Mouse (Mus musculus): ENCODE data around the gene Htra3.
A peak's percentile ranks its signal among the peaks of the same experiment; 100 is the strongest.

Gene Htra3

GRCm38 (mm10) chr5:35679256-35680155 is at the start of gene Htra3:
TSS of gene Htra3 (minus strand) at chr5:35679782.
- no peak for DNase-seq (ENCODE audit: low spot score in 2 of 2)

- peak; percentile 72 to 73 for DNase-seq (ENCODE audit: low spot score in 2 of 2)
Measured at GRCm38 (mm10) chr5:35728957-35729460, 49.4 kb upstream of the Htra3 start.

GRCm38 (mm10) chr5:35728344-35728956 is 48.9 kb upstream of the Htra3 start:
- DNase-seq (ENCODE audit: low spot score in 2 of 2), result no peak

GRCm38 (mm10) chr5:35727447-35727846 is 47.9 kb upstream of the Htra3 start:
- no peak for DNase-seq (ENCODE audit: low spot score in 2 of 2)

GRCm38 (mm10) chr5:35725840-35726239 is 46.3 kb upstream of the Htra3 start:
- no peak for DNase-seq (ENCODE audit: low spot score in 2 of 2)

- no peak for DNase-seq (ENCODE audit: low spot score in 2 of 2)
Measured at GRCm38 (mm10) chr5:35723900-35724299, 44.3 kb upstream of the Htra3 start.

GRCm38 (mm10) chr5:35722654-35723053 is 43.1 kb upstream of the Htra3 start:
- no peak for DNase-seq (ENCODE audit: low spot score in 2 of 2)

- no peak for DNase-seq (ENCODE audit: low spot score in 2 of 2)
Measured at GRCm38 (mm10) chr5:35721933-35722332, 42.4 kb upstream of the Htra3 start.

GRCm38 (mm10) chr5:35719880-35720279 is 40.3 kb upstream of the Htra3 start:
- no peak for DNase-seq (ENCODE audit: low spot score in 2 of 2)

- DNase-seq (ENCODE audit: low spot score in 2 of 2), result no peak
Measured at GRCm38 (mm10) chr5:35719343-35719742, 39.8 kb upstream of the Htra3 start.

- DNase-seq (ENCODE audit: low spot score in 2 of 2), result no peak
Measured at GRCm38 (mm10) chr5:35718817-35719216, 39.2 kb upstream of the Htra3 start.

GRCm38 (mm10) chr5:35717946-35718345 is 38.4 kb upstream of the Htra3 start:
- DNase-seq (ENCODE audit: low spot score in 2 of 2), result peak in 1 of 2 experiments; percentile 9

- no peak for DNase-seq (ENCODE audit: low spot score in 2 of 2)
Measured at GRCm38 (mm10) chr5:35717455-35717854, 37.9 kb upstream of the Htra3 start.

- DNase-seq (ENCODE audit: low spot score in 2 of 2), result peak; percentile 18 to 20
Measured at GRCm38 (mm10) chr5:35713649-35714354, 34.2 kb upstream of the Htra3 start.

GRCm38 (mm10) chr5:35712517-35712916 is 32.9 kb upstream of the Htra3 start:
- no peak for DNase-seq (ENCODE audit: low spot score in 2 of 2)

GRCm38 (mm10) chr5:35710931-35711330 is 31.3 kb upstream of the Htra3 start:
- no peak for DNase-seq (ENCODE audit: low spot score in 2 of 2)

- no peak for DNase-seq (ENCODE audit: low spot score in 2 of 2)
Measured at GRCm38 (mm10) chr5:35710481-35710880, 30.9 kb upstream of the Htra3 start.

- no peak for DNase-seq (ENCODE audit: low spot score in 2 of 2)
Measured at GRCm38 (mm10) chr5:35705411-35705810, 25.8 kb upstream of the Htra3 start.

- no peak for DNase-seq (ENCODE audit: low spot score in 2 of 2)
Measured at GRCm38 (mm10) chr5:35703814-35704213, 24.2 kb upstream of the Htra3 start.

GRCm38 (mm10) chr5:35703183-35703582 is 23.6 kb upstream of the Htra3 start:
- no peak for DNase-seq (ENCODE audit: low spot score in 2 of 2)

GRCm38 (mm10) chr5:35702582-35703140 is 23.1 kb upstream of the Htra3 start:
- no peak for DNase-seq (ENCODE audit: low spot score in 2 of 2)

- DNase-seq (ENCODE audit: low spot score in 2 of 2), result peak; percentile 24 to 56
Measured at GRCm38 (mm10) chr5:35701042-35701441, 21.5 kb upstream of the Htra3 start.
